Mouse (Mus musculus) effector memory CD4-positive, alpha-beta T cell, adult 7 months (primary cell): ENCODE data around the gene Trim75. TPM values are rescaled to one million over a fixed set of nuclear protein-coding genes. Genes with fewer than 3 reads are reported as not detected.

Experiments used
- polyA plus RNA-seq: library from polyadenylated mRNA; unstranded; fragments of 100-300 nt; shearing (Covaris generic); gene quantifications from one replicate; pipeline ENCODE4 v1.2.1, GENCODE M21; 2017

Gene Trim75
- polyA plus RNA-seq: 1.5 TPM

DNA sequence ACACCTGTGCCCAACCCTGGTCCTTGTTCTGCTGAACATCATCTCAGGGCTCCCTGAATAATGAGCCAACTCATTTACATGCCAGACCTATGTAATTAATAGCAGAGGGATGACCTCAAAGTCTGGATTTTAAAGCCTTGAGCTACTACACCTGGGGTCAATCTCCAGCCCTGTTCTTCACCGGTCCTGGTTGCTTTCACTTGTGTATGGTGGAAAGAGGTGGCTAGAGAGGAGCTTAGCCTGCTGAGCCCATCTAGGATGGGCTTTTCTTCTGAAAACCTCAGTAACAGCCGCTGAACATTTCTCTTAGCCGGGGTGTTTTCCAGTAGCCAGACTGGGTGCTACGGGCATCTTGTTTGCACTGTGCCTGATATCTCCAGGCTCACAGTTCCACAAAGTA is at the start of gene Trim75:
TSS of gene Trim75 (minus strand) at position 101 of the 400 bp plus-strand sequence.

DNA sequence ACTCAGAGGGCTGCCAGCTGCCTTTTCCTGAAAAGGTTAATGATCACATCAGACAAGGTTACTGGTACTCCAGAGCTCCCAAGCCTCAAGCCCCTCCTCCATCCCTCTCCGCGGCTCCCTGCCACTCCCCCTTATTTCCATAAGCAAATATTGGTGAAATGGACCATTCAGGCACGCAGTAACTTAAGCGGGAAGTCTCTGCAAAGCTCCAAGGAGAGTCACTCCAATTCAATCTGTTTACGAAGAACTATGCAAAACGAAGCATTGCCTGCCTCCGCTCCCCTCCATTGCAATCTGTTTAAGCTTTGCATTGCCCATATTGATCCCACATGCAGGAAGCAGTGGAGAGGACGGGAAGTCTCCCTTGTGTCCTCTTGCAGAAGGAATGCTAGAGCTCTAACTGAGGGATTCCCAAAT is 49.5 kb upstream of the Trim75 start, which contains the start of gene Apela:
TSS of gene Apela (minus strand) at position 220 of the 417 bp plus-strand sequence.

DNA sequence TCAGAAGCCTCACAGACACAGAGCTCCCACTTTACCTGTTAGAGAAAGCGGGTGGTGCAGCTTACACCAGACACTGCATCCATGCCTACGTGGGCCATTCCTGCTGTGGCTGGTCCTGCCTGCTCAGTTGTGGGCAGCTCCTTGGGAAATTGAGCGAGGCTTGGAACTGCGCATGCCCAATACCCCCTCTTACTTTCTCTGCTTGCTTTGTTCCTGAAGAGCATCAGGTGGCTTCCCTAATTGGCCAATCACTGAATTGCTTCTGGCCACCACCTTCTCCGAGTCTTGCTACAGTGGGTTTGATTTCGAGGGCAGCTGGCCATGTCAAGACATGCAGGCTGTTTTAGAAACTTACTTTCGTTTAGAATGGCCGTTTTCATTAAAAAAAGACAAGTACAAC is 30.8 kb upstream of the Trim75 start, which contains the start of the genes Trim61 and Trim60:
TSS of gene Trim61 (minus strand) at position 101 of the 400 bp plus-strand sequence.
TSS of gene Trim60 (minus strand) at position 162 of the 400 bp plus-strand sequence.

DNA sequence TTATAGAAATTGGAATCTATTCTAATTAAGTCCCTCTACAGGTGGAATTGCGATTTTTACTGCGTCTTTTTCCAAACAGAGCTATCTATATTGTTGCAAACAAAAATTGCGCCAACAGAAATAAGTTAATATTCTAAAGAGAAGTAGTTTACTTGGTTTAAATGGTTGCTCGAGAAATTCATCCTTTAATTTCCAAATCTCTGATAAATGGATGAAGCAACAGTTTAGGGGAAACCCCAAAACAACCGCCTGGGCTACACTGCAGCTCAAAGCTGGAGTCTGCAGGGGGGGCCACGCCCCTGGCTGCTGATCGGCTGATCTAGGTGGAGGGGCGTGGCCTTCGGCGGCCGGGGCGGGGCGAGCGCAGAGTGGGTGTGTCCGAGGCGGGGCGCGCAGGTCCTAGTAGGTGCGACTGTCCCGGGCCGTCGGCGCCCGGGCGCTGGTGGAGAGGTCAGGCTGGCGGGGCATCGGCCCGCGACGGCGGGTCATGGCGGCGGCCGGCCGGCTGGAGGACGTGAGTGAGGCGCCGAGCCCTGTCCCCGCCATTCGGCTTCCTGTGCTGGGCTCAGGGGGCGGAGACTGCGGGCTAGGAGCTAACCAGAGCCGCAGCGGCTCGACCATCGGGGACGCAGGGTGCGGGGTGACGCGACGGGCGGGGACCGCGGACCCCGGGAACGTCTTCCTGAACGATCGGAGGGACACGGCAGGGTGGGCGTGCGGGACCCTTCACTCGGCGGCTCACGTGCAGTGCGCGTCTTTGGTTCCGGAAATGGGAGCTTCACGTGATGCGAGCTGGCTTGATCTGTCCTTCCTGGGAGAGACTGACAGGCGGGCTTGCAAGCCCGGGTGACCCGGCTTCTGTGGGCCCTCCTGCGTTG is 40.6 kb downstream of the Trim75 start, which contains the start of gene Tmem192:
TSS of gene Tmem192 (plus strand) at position 366 of the 878 bp plus-strand sequence.

Other genes starting within 250 kb of the Trim75 start
- gene Klhl2, start 137.8 kb downstream of the Trim75 start, polyA plus RNA-seq: 21.2 TPM
- 81.1 TPM for gene Tmem192, start 40.6 kb downstream of the Trim75 start, polyA plus RNA-seq
- gene Trim61, start 30.7 kb upstream of the Trim75 start, polyA plus RNA-seq: not detected
- not detected for gene Trim60, start 30.8 kb upstream of the Trim75 start, polyA plus RNA-seq
- gene Apela, start 49.5 kb upstream of the Trim75 start, polyA plus RNA-seq: not detected
- not detected for gene Gm10663, start 87.2 kb upstream of the Trim75 start, polyA plus RNA-seq
- gene BC030870, start 141.7 kb upstream of the Trim75 start, polyA plus RNA-seq: 0.26 TPM